Mouse (Mus musculus) inflammation-experienced regulatory T-cells, adult 6 months (primary cell): ENCODE measurements at regions not wholly inside any gene's neighbourhood (a gene's known extent, or its start where the extent isn't known, plus 50 kb on each side); places are given as distances from the start of the nearest gene placed in this dataset.
A peak's percentile ranks its signal among the peaks of the same experiment; 100 is the strongest.

Experiments
- ATAC-seq: one replicate; pipeline ENCODE4 v1.8.0; 2017

DNA sequence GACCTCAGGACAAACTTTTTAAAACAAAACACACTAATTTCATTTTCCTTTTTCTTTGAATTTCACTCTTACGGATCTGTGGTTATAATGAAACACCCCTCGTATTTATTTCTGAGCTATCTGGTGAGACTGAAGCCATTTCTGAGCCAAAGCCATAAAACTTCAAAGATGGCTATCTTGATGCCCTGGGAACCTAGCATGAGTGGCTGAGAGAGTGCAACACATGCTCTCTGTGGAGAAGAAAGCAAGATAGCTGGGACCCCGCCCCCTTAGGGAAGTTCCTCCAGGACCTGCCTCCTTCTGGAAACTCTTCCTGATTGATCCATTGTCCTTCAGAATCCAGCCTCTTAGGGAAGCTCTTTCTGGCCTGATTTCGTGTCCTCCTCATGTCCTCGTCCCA, 57.6 kb upstream of the Myb start:
- ATAC-seq: no peak

DNA sequence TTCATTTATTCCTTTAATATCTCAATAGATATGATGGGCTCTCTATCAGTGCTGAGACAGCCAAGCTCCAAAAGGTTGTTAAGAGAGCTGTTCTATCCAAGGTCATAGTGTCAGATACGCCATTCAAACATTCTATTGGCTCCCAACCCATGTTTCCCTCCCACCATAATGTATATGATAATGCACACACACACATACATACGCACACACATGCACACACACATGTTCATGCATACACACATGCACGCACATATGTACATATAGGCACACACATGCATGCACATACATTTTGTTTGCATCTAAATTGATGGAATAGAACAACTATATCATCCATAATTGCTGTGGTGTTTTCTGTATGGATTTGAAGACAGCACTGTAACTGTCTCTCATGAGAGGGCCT, 60.0 kb upstream of the Myb start:
- ATAC-seq: no peak

DNA sequence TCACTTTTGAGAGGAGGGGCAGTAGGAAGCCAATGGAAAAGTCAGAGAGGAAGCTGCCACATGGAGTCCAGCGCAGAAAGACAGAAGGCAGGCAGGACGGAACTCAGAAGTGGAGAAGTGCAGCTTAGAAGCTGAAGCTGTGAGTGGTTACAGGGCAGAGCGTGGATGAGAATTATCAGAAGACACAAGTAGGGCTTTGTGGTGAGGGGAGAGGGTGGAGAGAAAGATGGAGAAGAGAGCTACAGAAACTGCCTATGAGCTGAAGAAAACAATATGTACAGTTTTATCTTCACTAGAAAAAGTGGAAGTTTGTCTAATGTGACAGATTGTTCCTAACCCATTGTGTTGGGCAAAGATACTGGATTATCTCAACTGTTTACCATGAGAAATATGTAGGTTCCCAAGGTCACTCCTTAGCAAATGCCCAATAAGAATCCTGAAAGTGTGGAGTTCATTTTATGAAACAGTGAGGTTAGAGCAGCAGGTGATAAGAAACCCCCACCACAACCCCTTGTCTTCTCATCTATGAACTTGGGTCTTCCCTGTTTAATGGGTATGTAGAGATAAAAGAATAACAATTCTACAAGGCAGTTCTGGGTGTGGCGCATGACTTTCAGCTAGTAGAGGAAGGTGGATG, 60.6 kb upstream of the Myb start:
- no peak for ATAC-seq

DNA sequence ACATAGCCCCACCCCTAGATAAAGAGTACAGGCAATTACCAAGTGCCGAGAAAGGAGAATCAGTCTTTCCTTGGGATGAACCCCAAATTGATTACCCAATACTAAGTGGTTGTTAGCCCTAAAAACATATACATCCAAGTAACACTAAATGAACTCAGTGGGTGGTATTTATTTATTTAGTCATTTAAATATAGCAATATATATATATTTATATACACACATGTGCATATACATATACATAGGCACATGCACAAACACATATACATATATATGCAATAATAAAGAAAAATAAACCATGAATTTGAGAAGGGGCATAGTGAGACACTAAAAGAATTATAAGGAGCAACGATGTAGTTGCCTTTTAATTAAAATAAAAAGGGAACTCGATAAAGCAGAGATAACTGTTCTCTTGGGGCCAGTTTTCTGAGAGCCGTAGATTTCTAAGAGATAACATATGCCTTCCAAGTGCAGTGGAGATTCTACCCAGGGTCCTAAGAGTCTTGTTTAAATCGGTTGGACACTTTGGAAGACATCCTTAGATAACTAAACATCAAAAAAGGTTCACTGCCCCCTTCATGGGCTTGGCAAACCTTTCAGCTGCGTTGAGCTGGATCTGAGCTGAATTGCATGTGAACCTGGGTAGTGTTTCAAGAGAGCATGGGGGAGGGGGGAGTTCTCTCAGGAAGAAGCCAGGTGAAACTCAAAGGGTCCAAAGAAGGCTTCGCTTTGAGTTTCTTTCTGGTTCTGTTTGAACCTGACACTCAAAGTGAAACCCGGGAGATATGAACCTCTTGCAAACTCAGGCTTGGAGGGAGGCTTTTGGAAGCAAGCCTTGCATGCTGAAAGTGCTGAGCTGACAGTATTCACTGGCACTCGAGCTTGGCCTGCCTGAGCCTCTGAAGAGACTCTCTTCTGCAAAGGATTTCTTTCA, 61.6 kb upstream of the Myb start:
- peak; percentile 23 for ATAC-seq

DNA sequence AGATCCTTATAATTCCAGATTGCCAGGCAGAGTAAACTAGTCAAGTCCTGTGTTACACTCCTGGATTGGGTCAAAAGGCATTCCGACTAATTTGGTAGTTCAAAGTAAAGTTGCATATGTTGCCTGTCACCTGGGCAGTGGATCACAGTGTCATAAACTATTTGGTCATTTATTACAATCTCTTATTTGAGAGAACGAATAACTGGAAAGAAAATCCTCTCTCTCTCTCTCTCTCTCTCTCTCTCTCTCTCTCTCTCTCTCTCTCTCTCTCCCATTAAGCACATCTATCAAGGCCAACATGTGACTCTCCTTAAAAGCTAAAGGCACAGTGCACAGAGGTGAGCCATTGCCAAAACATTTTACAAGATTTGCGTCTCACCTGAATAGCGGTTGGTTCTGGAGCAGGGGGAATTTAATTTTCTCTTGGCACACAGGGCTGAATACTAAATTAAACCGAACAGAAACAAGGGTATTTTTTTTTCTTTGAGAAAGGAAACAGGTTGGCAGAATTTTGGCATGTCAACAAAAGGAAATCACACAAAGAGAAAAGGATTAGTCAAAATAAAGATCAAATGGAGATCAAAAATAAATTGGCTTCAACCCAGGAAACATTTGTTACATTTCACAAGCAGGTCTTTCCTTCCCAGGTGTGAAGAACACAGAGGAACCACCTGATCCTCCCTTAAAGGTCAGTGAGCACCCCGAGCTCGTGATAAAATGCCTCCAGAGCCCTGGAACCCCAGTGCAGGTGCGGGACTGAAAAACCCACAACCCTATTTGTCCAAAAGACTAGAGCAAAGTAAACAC, 62.5 kb upstream of the Myb start:
- ATAC-seq: peak; percentile 44

DNA sequence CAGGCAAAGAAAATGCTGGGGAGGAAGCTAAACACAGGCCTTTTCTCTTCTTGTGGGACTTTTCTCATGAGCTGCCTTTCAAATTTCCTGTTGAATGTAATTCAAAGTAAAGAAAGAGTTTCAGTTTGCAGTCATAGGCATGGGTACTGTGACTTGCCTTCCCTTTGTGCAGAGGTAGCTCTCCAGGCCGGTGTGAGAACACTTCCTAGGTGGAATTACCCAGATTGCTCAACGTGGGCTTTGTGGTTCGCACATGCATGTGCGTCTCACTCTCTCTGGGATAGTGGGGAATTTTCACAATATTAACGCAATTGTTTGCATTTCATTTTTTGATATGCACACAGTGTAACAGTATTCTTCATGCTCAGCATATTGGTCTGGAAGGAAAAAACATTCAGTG, 63.4 kb upstream of the Myb start:
- ATAC-seq: peak; percentile 72

DNA sequence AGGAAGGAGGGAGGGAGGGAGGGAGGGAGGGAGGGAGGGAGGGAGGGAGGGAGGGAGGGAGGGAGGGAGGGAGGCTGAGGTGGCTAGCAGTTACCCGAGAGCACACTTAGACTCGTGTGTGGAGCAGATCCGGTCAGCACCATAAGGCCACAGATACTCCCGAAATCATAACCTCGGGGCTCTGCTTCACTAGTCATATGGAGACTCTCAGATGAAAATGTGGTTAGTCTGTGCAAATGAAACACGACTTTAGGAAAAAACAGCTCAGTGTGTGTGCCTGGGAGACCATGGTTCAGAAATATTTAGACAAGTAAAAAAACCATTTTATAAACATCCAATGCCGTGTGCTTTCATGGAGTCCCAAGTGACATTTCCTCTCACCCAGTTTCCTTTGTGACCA, 65.4 kb upstream of the Myb start:
- no peak for ATAC-seq

DNA sequence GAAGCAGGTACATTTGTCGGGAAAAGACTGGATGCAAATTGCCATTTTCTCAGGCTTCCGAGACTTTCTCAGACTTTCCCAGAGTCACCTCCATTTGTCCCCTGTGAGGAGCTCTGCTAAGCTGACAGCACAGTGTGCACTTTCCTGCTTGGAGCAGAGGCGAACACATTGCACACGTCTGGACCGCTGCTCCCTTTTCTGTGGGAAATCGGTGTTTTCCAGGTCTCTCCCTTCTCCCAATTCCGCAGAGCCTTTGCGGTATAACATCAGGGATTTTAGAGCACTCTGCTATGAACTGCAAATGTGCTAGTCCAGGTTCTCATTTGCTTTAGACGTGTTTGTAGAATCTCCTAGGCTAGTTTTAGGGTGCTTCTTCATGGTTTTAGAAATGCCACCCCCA, 67.0 kb upstream of the Myb start:
- no peak for ATAC-seq

DNA sequence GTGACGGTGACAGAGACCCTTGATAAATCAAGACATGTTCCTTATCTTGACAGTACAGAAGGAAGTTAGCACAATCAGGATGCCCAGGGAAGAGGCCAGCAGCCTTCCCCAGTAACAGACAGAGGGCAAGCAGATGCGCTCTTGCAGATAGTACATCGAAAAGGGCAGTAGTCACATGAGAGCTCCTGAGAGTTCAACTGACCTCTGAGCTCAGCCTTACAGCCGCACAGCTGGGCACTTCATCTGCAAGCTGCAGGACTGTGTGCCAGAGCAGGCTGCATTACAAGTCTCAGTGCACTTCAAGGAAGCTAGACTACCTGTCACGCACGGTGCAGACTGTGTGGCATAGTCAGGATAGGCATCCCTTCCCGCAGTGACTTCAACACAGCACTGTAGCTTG, 67.2 kb upstream of the Hbs1l start:
- ATAC-seq: no peak

DNA sequence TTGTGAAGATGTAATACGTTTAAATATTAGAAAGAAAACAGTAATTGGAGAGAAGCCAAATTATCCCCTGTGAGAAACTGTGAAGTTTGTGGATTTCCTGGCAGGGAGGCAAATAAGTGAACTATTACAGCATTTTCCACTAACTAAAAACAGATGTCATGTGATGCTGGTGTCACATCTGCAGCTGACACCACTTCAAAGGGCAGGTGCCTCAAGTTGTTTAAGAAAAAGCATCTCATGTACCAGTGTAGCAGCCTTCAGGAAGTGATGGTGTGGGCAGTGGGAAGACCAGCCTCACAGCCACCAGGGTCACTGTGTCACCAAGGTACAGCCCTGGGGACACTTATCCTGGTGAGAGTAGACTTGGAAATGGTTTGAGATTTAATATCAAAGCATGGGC, 60.6 kb upstream of the Hbs1l start:
- peak; percentile 97 for ATAC-seq

DNA sequence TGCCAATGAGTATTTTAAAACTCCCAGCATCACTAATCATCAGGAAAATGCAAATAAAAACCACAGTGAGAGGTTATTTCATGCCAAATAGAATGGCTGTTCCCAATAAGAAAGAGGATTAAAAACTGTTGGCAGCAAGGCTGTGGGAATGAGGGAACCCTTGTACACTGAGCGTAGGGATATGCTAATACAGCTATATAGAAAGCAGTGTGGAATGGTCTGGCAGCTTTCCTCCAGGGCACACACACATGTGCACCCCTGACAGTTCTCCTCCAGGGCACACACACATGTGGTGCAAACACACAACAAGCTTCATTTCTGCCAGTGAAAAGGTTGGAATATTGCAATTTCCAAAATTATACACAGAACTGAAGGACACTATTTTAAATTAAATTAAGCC, 58.8 kb upstream of the Hbs1l start:
- ATAC-seq: no peak

DNA sequence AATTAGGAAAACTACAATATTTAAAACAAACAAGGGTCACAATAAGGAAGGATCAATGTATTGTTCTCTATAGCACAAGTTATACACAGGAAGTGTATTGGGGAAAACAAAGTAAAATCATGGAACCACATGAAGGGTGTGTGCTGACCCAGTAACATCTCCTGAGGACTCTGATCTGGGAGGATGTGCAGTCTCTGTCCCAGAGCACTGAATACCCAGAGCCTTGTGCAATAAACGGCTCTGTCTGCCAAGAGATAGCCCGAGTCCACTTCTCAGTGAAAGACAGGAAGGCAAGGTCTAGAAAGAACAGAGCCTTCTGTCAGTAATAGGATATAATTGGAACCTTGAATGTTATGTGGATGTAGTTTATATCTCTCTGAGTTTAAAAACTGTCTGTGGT, 56.3 kb upstream of the Hbs1l start:
- ATAC-seq: no peak

DNA sequence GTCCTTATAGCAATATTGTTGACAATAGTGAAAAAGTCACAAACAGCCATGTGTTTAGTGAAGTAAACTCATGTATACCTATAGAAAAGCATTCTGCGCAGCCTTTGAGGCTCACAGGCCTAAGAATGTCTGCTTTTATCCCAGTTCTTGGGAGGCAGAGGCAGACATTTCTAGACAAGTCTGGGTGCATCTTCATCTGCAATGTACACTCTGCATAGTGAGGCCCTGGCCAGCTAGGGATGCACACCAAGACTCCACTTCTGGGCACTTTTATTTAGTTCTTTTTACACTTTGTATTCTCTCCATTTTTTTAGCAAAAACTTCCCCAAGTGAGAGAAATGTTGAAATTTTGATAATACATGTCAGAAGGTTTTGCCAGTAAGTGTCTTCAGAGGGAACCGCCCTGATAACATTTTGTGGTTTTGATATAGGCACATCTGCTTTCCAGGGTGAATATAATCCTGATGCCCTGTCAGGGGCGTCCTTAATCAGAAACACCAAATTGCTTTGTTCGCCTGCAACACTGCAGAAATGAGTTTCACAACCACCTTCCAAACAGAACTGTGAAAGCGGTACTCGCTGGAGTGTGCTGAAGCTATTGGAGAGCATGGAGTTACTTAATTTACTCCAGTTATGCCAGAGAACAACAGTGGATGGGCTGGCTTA, 54.1 kb upstream of the Hbs1l start:
- no peak for ATAC-seq

DNA sequence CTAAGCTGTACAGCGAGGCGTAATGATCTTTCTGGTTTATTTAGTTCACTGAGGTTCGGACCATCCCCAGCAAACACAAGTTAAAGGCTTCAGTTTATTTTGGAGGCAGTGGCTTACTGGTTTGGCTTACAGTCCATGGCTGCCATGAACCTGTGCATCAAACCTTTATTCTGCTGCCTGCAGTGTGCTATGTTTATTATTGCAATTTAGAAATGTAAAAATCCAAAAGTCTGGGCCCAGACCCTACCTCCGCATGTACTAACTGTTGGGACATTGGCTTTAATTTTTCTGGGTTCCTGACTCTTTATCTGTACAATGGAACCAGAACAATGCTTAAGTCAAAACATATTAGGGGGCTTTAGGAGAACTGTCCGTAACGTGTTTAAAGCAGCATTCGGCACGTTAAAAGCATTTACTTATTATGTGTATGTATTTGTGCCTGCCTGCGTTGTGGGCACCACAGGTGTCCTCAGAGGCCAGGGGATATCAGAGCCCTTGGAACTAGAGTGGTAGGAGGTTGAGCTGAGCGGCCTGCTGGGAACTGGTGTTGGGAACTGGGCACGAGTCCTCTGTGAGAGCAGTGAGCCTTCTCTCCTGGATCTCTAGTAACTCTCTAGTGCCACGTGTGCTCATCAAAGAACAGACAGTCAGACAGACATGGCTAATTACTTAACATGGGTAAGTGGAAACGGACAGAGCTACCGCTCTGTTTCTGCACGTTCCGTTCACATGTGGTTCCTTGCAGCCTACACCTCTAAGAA, 53.1 kb upstream of the Hbs1l start:
- ATAC-seq: no peak

DNA sequence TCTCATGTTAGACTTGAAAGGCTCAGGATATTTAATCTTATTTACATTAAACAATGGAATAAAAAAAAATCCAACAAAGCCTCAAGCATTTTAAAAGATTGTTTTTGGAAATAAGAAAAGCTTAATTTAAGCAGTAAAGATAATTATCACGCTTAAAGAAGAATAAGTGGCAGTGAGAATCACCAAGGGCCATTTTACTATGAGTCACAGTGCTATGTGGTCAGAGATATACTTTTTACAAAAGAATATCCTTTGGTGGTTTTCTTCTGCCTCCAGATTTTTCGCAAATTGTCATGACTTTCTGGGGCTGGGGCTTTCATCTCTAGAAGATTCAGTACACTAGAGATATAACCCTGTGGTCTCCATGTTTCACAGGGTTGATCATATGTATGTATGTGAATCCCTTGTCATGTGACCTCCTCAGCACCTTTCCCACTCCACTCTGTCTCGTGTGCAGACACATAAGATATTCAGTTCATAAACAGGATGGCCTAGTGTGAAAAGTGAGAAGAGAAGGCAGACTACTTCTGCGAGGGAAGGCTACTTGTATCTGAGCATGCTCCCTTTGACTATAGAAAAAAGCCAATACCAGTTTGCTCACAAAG, 50.8 kb upstream of the Hbs1l start:
- no peak for ATAC-seq

DNA sequence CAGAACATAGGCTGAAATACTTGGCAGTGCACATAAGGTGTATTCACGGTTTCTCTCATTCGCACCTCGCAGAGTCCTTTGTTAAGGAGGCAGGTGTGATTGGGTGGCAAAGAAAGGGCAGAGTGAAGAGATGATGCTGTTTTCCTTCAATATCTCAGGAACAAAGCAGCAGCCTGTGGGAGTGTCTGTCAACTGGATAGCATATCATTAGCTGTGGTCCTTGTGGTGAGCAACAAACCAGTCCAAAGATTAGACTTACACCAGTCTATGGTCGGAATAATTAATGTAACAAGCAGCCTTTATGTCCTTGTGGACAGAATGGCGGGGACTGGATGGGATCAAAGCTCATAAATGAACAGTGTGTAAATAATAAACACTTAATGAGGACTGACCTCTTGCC, 50.2 kb upstream of the Hbs1l start:
- ATAC-seq: no peak
